Mouse (Mus musculus) ES-E14 (cell line): ENCODE results near the gene Rfx7.

ENCODE experiments used
- CHD2 ChIP-seq: IDR thresholded peaks from 2 replicates; pipeline ENCODE4 v1.6.1; 2014; ENCODE audit warnings: mild to moderate bottlenecking, low read depth, low read length, inconsistent platforms
- HCFC1 ChIP-seq: IDR thresholded peaks from 2 replicates; pipeline ENCODE4 v1.6.1; 2012; ENCODE audit warnings: low read length, inconsistent platforms, borderline replicate concordance; ENCODE audit not compliant: insufficient read depth
- MAFK ChIP-seq: IDR thresholded peaks from 2 replicates; pipeline ENCODE4 v1.6.1; 2014; ENCODE audit warnings: mild to moderate bottlenecking, low read depth, low read length, inconsistent platforms; ENCODE audit not compliant: insufficient read depth
- ZC3H11A ChIP-seq: IDR thresholded peaks from 2 replicates; pipeline ENCODE4 v1.6.1; 2012; ENCODE audit warnings: low read depth, mild to moderate bottlenecking, inconsistent platforms, low read length, borderline replicate concordance
- ZNF384 ChIP-seq: IDR thresholded peaks from 2 replicates; pipeline ENCODE4 v1.6.1; 2012; ENCODE audit warnings: low read depth, low read length, inconsistent platforms

DNA sequence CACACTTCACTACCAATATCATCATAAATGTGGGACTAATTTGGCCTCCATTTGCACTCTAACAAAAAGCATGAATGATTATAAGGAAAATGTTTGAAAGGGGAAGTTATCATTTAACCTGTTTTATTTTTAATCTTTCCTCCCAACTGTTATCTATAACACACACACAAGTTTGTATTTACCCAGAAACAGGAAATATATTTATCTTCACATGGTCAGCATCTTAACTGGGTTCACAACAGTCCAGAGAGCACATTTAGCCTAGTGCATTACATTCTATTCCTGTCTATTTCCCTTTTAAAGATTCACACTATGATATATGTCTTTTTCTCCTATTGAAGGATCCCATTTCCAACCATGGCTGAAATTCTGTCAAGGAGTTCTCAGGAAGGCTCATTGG, 43.5 kb upstream of the Rfx7 start:
- TF ChIP-seq MAFK = no peak
- TF ChIP-seq HCFC1 = no peak
- no peak for TF ChIP-seq CHD2
- no peak for TF ChIP-seq ZC3H11A
- no peak for TF ChIP-seq ZNF384
